Mouse (Mus musculus) spleen, embryonic (tissue): ENCODE measurements around the gene Rpusd3.

Experiments
- CTCF ChIA-PET: fragments of 350-600 bp; sonication (Branson Sonifier 250); formaldehyde crosslinking; loops from one replicate; lab custom pipeline; 2022; lab: Charles Lee

The Rpusd3 gene

GRCm38 (mm10) chr6:113419199-113419587 lies at the start of gene Rpusd3:
Gene Rpusd3 (minus strand): TSS chr6:113419340.
- CTCF ChIA-PET = no interaction called here

GRCm38 (mm10) chr6:113468512-113468911 lies 49.4 kb upstream of the Rpusd3 start:
- CTCF ChIA-PET = no interaction called here

- CTCF ChIA-PET = no interaction called here
Measured at GRCm38 (mm10) chr6:113465602-113466001, 46.5 kb upstream of the Rpusd3 start.

GRCm38 (mm10) chr6:113464040-113464439 lies 44.9 kb upstream of the Rpusd3 start:
- CTCF ChIA-PET = no interaction called here

GRCm38 (mm10) chr6:113458635-113459034 lies 39.5 kb upstream of the Rpusd3 start:
- CTCF ChIA-PET = no interaction called here

- CTCF ChIA-PET = no interaction called here
Measured at GRCm38 (mm10) chr6:113457952-113458534, 38.9 kb upstream of the Rpusd3 start, which contains the start of gene Il17re. Gene Il17re (plus strand): TSS chr6:113458484.

- CTCF ChIA-PET = no interaction called here
Measured at GRCm38 (mm10) chr6:113455007-113455406, 35.9 kb upstream of the Rpusd3 start.

GRCm38 (mm10) chr6:113451839-113452238 lies 32.7 kb upstream of the Rpusd3 start:
- CTCF ChIA-PET = no interaction called here

- CTCF ChIA-PET = no interaction called here
Measured at GRCm38 (mm10) chr6:113447639-113448038, 28.5 kb upstream of the Rpusd3 start.

GRCm38 (mm10) chr6:113444207-113444965 lies 25.2 kb upstream of the Rpusd3 start:
- CTCF ChIA-PET = no interaction called here

- CTCF ChIA-PET = no interaction called here
Measured at GRCm38 (mm10) chr6:113443091-113443490, 24.0 kb upstream of the Rpusd3 start.

GRCm38 (mm10) chr6:113442442-113443090 lies 23.4 kb upstream of the Rpusd3 start, which contains the start of gene Jagn1:
Gene Jagn1 (plus strand): TSS chr6:113442569.
- CTCF ChIA-PET = interaction anchor here (0.5 kb wide), 1 partner anchor 190 kb away, joined by 5 read pairs; no protein-coding TSS in a partner anchor

GRCm38 (mm10) chr6:113442087-113442441 lies 22.9 kb upstream of the Rpusd3 start:
- CTCF ChIA-PET = interaction anchor here (0.5 kb wide), 1 partner anchor 190 kb away, joined by 5 read pairs; no protein-coding TSS in a partner anchor

GRCm38 (mm10) chr6:113441147-113441680 lies 22.1 kb upstream of the Rpusd3 start:
- CTCF ChIA-PET = interaction anchor here (1.0 kb wide), 1 partner anchor 89 kb away, joined by 7 read pairs; no protein-coding TSS in a partner anchor

- CTCF ChIA-PET = interaction anchor here (1.0 kb wide), 1 partner anchor 89 kb away, joined by 7 read pairs; no protein-coding TSS in a partner anchor
Measured at GRCm38 (mm10) chr6:113440686-113441085, 21.5 kb upstream of the Rpusd3 start.

GRCm38 (mm10) chr6:113438721-113439430 lies 19.7 kb upstream of the Rpusd3 start:
- CTCF ChIA-PET = interaction anchor here (0.7 kb wide), 1 partner anchor 18 kb away, joined by 5 read pairs; no protein-coding TSS in a partner anchor

- CTCF ChIA-PET = interaction anchor here (0.9 kb wide), 1 partner anchor 30 kb away, joined by 3 read pairs; no protein-coding TSS in a partner anchor
Measured at GRCm38 (mm10) chr6:113437135-113437534, 18.0 kb upstream of the Rpusd3 start.

- CTCF ChIA-PET = interaction anchor here (0.6 kb wide), 1 partner anchor 119 kb away, joined by 3 read pairs; no protein-coding TSS in a partner anchor
Measured at GRCm38 (mm10) chr6:113435664-113436205, 16.6 kb upstream of the Rpusd3 start, which contains the start of gene Cidec. Gene Cidec (minus strand): TSS chr6:113435760.

- CTCF ChIA-PET = no interaction called here
Measured at GRCm38 (mm10) chr6:113434691-113435090, 15.6 kb upstream of the Rpusd3 start.

GRCm38 (mm10) chr6:113433661-113434060 lies 14.5 kb upstream of the Rpusd3 start:
- CTCF ChIA-PET = no interaction called here

- CTCF ChIA-PET = no interaction called here
Measured at GRCm38 (mm10) chr6:113431801-113432200, 12.7 kb upstream of the Rpusd3 start.
